Mouse (Mus musculus) testis, postnatal 14 days (tissue): ENCODE data around the gene Akap9.
"Not testable (repeated sequence)": the region's sequence is repeated elsewhere in the genome, so short reads cannot be mapped to it uniquely, and the experiment has no call there.

ENCODE experiments used
- DNase-seq: peaks from one replicate; pipeline ENCODE4 v3.0.0; 2021; ENCODE audit warnings: low spot score

The Akap9 gene

GRCm38 (mm10) chr5:3927801-3928689, at the start of gene Akap9:
Gene Akap9, plus strand, starts transcription at chr5:3928054.
- DNase-seq, result peak; percentile 79

GRCm38 (mm10) chr5:3886862-3887261, 41.0 kb upstream of the Akap9 start:
- not testable (repeated sequence) for DNase-seq

GRCm38 (mm10) chr5:3889201-3889600, 38.7 kb upstream of the Akap9 start:
- DNase-seq, result no peak

GRCm38 (mm10) chr5:3893459-3894293, 34.2 kb upstream of the Akap9 start, which contains the start of gene Mterf1a:
Gene Mterf1a, minus strand, starts transcription at chr5:3893933.
- DNase-seq, result peak; percentile 20

- DNase-seq, result not testable (repeated sequence)
These were observed 33.6 kb upstream of the Akap9 start for GRCm38 (mm10) chr5:3894294-3894619.

- no peak for DNase-seq
These were observed 22.4 kb upstream of the Akap9 start for GRCm38 (mm10) chr5:3905471-3905870.

GRCm38 (mm10) chr5:3922350-3922749, 5.5 kb upstream of the Akap9 start:
- DNase-seq, result no peak

GRCm38 (mm10) chr5:3926666-3927065, 1.2 kb upstream of the Akap9 start:
- DNase-seq, result no peak

- DNase-seq, result peak; percentile 49
These were observed 814 bp downstream of the Akap9 start for GRCm38 (mm10) chr5:3928690-3929046.

GRCm38 (mm10) chr5:3930760-3931159, 2.9 kb downstream of the Akap9 start:
- no peak for DNase-seq

GRCm38 (mm10) chr5:3931636-3932035, 3.8 kb downstream of the Akap9 start:
- no peak for DNase-seq

- no peak for DNase-seq
These were observed 5.7 kb downstream of the Akap9 start for GRCm38 (mm10) chr5:3933551-3933950.

- DNase-seq, result no peak
These were observed 7.4 kb downstream of the Akap9 start for GRCm38 (mm10) chr5:3935266-3935665.

GRCm38 (mm10) chr5:3935778-3936554, 8.1 kb downstream of the Akap9 start:
- no peak for DNase-seq

GRCm38 (mm10) chr5:3938905-3939304, 11.1 kb downstream of the Akap9 start:
- DNase-seq, result no peak

GRCm38 (mm10) chr5:3939335-3939734, 11.5 kb downstream of the Akap9 start:
- DNase-seq, result no peak

GRCm38 (mm10) chr5:3941240-3941639, 13.4 kb downstream of the Akap9 start:
- no peak for DNase-seq

- DNase-seq, result not testable (repeated sequence)
These were observed 15.3 kb downstream of the Akap9 start for GRCm38 (mm10) chr5:3943169-3943568.

GRCm38 (mm10) chr5:3952498-3952897, 24.6 kb downstream of the Akap9 start:
- DNase-seq, result no peak

GRCm38 (mm10) chr5:3954541-3954940, 26.7 kb downstream of the Akap9 start:
- no peak for DNase-seq

GRCm38 (mm10) chr5:3961286-3961685, 33.4 kb downstream of the Akap9 start:
- DNase-seq, result no peak

- no peak for DNase-seq
These were observed 40.6 kb downstream of the Akap9 start for GRCm38 (mm10) chr5:3968415-3968814.
